Mouse (Mus musculus) forebrain, embryonic 11.5 days (tissue): ENCODE measurements at regions not wholly inside any gene's neighbourhood (a gene's known extent, or its start where the extent isn't known, plus 50 kb on each side); places are given as distances from the start of the nearest gene placed in this dataset.

Experiments used
- ATAC-seq: fragments of 200-750 bp; cut with Nextera tagmentation; replicated peaks from 2 replicates; pipeline ENCODE4 v1.8.0; 2017; ENCODE audit warnings: moderate TSS enrichment; ENCODE audit not compliant: low FRiP score
- DNase-seq: peaks from one replicate; pipeline ENCODE4 v3.0.0-alpha.2; 2017; ENCODE audit warnings: low spot score
- H3K27ac ChIP-seq: fragments of 300-500 bp; sonication (generic); 2 replicates; pipeline ENCODE4 v1.5.1; 2014; ENCODE audit warnings: low read depth, low read length
- H3K27me3 ChIP-seq: fragments of 300-500 bp; sonication (generic); 2 replicates; pipeline ENCODE4 v1.6.1; 2014; ENCODE audit warnings: mild to moderate bottlenecking, low read length, mixed read lengths; ENCODE audit not compliant: control insufficient read depth, insufficient read depth
- H3K36me3 ChIP-seq: fragments of 300-500 bp; sonication (generic); 2 replicates; pipeline ENCODE4 v1.6.1; 2014; ENCODE audit warnings: mild to moderate bottlenecking, low read length, moderate library complexity, mixed read lengths; ENCODE audit not compliant: control insufficient read depth, insufficient read depth
- H3K4me1 ChIP-seq: fragments of 300-500 bp; sonication (generic); replicated peaks from 2 replicates; pipeline ENCODE4 v1.6.1; 2014; ENCODE audit warnings: low read length, mixed read lengths; ENCODE audit not compliant: control insufficient read depth, insufficient read depth
- H3K4me2 ChIP-seq: fragments of 300-500 bp; sonication (generic); 2 replicates; pipeline ENCODE4 v1.6.1; 2014; ENCODE audit warnings: low read depth, mild to moderate bottlenecking, low read length, moderate library complexity, mixed read lengths; ENCODE audit not compliant: severe bottlenecking
- H3K4me3 ChIP-seq: fragments of 300-500 bp; sonication (generic); 2 replicates; pipeline ENCODE4 v1.5.1; 2014; ENCODE audit warnings: low read depth, low read length
- H3K9ac ChIP-seq: fragments of 300-500 bp; sonication (generic); 2 replicates; pipeline ENCODE4 v1.6.1; 2014; ENCODE audit warnings: low read length
- H3K9me3 ChIP-seq: fragments of 300-500 bp; sonication (generic); 2 replicates; pipeline ENCODE4 v1.6.1; 2016; ENCODE audit warnings: low read length, mixed read lengths; ENCODE audit not compliant: control insufficient read depth
- WGBS: fragments of 180-500 bp; shearing (Covaris S2); extraction: QIAGEN DNeasy Blood & Tissue Kit; methylation state at CpG from one replicate; pipeline ENCODE4 v1.1.7; 2014; 5-methylcytosine and 5-hydroxymethylcytosine counted together

- Histone ChIP-seq H3K9ac (no peak overlapping the region), H3K4me1 (peaks cover 2% of the 10 kb centered on the region; the same call in 1 of the 2 replicates), H3K4me2 (no peak overlapping the region), H3K9me3 (no peaks in the 10 kb centered on the region), H3K36me3 (no peaks in the 10 kb centered on the region), H3K27me3 (no peaks in the 10 kb centered on the region), H3K27ac (no peak overlapping the region), H3K4me3 (no peak overlapping the region)
- ATAC-seq: no peak
- 81% methylated on average over 7 of the region's 7 CpGs for WGBS
- no peak for DNase-seq
These were observed 425.4 kb upstream of the Rgma start for GRCm38 (mm10) chr7:72949886-72950285.

DNA sequence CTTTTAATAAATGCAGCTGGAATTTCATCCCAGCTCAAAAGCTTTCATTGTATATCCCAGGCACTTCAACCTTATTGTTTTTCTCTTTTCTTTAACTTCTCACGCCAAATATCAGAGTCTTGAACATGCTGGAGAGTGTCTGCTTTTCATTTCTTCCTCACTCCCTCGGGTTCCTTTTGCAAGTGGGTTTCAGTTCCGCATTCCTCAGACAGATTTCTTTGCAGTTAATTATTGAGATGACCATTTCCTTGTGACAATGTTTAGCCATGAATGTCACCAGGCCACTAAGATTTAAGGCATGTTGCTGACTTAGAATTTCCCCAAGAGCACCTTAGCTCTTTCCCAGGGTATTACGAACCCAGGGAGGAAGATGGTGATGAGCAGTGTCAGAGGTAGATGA lies 417.6 kb upstream of the Rgma start:
- 66% methylated on average over 4 of the region's 4 CpGs for WGBS
- Histone ChIP-seq H3K27me3 (no peaks in the 10 kb centered on the region), H3K4me1 (no peaks in the 10 kb centered on the region), H3K9ac (no peak overlapping the region), H3K4me2 (no peak overlapping the region), H3K9me3 (no peaks in the 10 kb centered on the region), H3K4me3 (no peak overlapping the region), H3K36me3 (no peaks in the 10 kb centered on the region), H3K27ac (no peak overlapping the region)
- DNase-seq: no peak
- ATAC-seq: no peak

- Histone ChIP-seq H3K27me3 (no peaks in the 10 kb centered on the region), H3K4me1 (no peaks in the 10 kb centered on the region), H3K9me3 (no peaks in the 10 kb centered on the region), H3K4me2 (no peak overlapping the region), H3K9ac (no peak overlapping the region), H3K4me3 (no peak overlapping the region), H3K36me3 (no peaks in the 10 kb centered on the region), H3K27ac (no peak overlapping the region)
- DNase-seq: no peak
- 81% methylated on average over 4 of the region's 4 CpGs for WGBS
- no peak for ATAC-seq
These were observed 414.0 kb upstream of the Rgma start for GRCm38 (mm10) chr7:72961321-72961720.

- H3K4me3 ChIP-seq: no peak overlapping the region
- DNase-seq (no peak), ATAC-seq (no peak)
- H3K9ac ChIP-seq: no peak overlapping the region
- H3K36me3 ChIP-seq: no peaks in the 10 kb centered on the region
- no peaks in the 10 kb centered on the region for H3K4me1 ChIP-seq
- no peaks in the 10 kb centered on the region for H3K9me3 ChIP-seq
- no peaks in the 10 kb centered on the region for H3K27me3 ChIP-seq
- H3K4me2 ChIP-seq: no peak overlapping the region
- H3K27ac ChIP-seq: no peak overlapping the region
- WGBS: 71% methylated on average over 3 of the region's 3 CpGs
These were observed 412.5 kb upstream of the Rgma start for GRCm38 (mm10) chr7:72962815-72963214.

- no peak for ATAC-seq
These were observed 411.4 kb upstream of the Rgma start for GRCm38 (mm10) chr7:72963908-72964307.

DNA sequence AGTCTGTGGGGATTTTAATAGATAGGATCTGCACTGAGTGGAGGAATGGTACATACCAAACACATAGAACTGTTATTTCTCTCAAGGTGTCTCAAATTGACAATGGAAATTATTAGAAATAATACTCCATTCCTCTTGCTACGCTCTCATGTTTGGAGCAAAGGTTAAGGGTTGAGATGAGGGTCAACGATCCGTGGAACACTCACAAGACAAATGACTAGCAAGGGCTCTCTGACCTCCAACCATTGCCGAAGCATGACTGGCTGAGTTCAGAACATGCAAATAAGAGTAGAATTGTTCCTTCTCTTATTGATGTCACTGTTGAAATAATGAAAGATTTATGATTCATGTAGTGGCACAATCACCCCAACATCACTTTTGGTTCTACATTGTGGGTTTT lies 407.1 kb upstream of the Rgma start:
- Histone ChIP-seq H3K9ac (no peak overlapping the region), H3K9me3 (no peaks in the 10 kb centered on the region), H3K4me3 (no peak overlapping the region), H3K4me1 (no peaks in the 10 kb centered on the region), H3K27ac (no peak overlapping the region), H3K36me3 (no peaks in the 10 kb centered on the region), H3K27me3 (no peaks in the 10 kb centered on the region), H3K4me2 (no peak overlapping the region)
- DNase-seq: no peak
- 85% methylated on average over 4 of the region's 4 CpGs for WGBS
- ATAC-seq: no peak

More at GRCm38 (mm10) chr7:72963908-72964307, 411.4 kb upstream of the Rgma start:
- no peak for DNase-seq
- H3K27me3 ChIP-seq: no peaks in the 10 kb centered on the region
- H3K36me3 ChIP-seq: no peaks in the 10 kb centered on the region
- no peaks in the 10 kb centered on the region for H3K4me1 ChIP-seq
- H3K27ac ChIP-seq: no peak overlapping the region
- H3K4me2 ChIP-seq: no peak overlapping the region
- H3K4me3 ChIP-seq: no peak overlapping the region
- H3K9ac ChIP-seq: no peak overlapping the region
- WGBS: 82% methylated on average over 3 of the region's 3 CpGs
- H3K9me3 ChIP-seq: no peaks in the 10 kb centered on the region

GRCm38 (mm10) chr7:72971506-72972267 lies 403.6 kb upstream of the Rgma start:
- Histone ChIP-seq H3K27ac (no peak overlapping the region), H3K4me1 (no peaks in the 10 kb centered on the region), H3K4me3 (no peak overlapping the region), H3K36me3 (no peaks in the 10 kb centered on the region), H3K4me2 (no peak overlapping the region), H3K9me3 (no peaks in the 10 kb centered on the region), H3K9ac (no peak overlapping the region), H3K27me3 (no peaks in the 10 kb centered on the region)
- ATAC-seq: no peak
- WGBS: 86% methylated on average over 5 of the region's 5 CpGs
- no peak for DNase-seq

GRCm38 (mm10) chr7:72972397-72972796 lies 402.9 kb upstream of the Rgma start:
- no peak for DNase-seq
- no peak overlapping the region for H3K9ac ChIP-seq
- no peaks in the 10 kb centered on the region for H3K27me3 ChIP-seq
- no peak overlapping the region for H3K27ac ChIP-seq
- no peak overlapping the region for H3K4me2 ChIP-seq
- no peak overlapping the region for H3K4me3 ChIP-seq
- 86% methylated on average over 7 of the region's 7 CpGs for WGBS
- no peaks in the 10 kb centered on the region for H3K36me3 ChIP-seq
- no peaks in the 10 kb centered on the region for H3K4me1 ChIP-seq
- ATAC-seq: no peak
- no peaks in the 10 kb centered on the region for H3K9me3 ChIP-seq

DNA sequence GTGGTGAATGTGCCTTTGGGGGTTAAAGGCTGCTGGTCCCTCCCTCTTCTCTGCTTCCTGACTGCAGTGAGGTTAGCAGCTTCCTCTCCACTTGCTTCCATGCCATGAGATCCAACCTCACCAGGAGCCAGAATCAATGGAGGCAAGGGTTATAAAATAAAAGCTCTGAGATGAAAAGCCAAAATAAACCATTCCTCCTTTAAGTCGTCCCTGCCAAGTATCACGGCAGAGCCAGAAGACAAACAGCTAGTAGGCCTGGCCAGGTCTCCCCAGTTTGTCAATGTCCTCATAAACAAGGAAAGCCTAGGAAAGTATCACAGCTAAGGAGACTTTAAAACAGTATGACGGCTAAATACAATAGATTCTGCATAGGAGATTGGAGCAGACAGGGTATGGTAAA lies 401.5 kb upstream of the Rgma start:
- H3K4me1 ChIP-seq: no peaks in the 10 kb centered on the region
- no peak overlapping the region for H3K9ac ChIP-seq
- no peak for ATAC-seq
- no peak overlapping the region for H3K4me3 ChIP-seq
- no peaks in the 10 kb centered on the region for H3K36me3 ChIP-seq
- WGBS: 78% methylated on average over 3 of the region's 3 CpGs
- no peaks in the 10 kb centered on the region for H3K9me3 ChIP-seq
- DNase-seq: no peak
- H3K4me2 ChIP-seq: no peak overlapping the region
- no peak overlapping the region for H3K27ac ChIP-seq
- H3K27me3 ChIP-seq: no peaks in the 10 kb centered on the region
